Mouse (Mus musculus): ENCODE measurements around the gene Proser3. TPM values are rescaled to one million over a fixed set of nuclear protein-coding genes. Genes with fewer than 3 reads are reported as not detected.

Gene Proser3
- polyA plus RNA-seq, 1 experiment from 2014 or later: 17.5 TPM

DNA sequence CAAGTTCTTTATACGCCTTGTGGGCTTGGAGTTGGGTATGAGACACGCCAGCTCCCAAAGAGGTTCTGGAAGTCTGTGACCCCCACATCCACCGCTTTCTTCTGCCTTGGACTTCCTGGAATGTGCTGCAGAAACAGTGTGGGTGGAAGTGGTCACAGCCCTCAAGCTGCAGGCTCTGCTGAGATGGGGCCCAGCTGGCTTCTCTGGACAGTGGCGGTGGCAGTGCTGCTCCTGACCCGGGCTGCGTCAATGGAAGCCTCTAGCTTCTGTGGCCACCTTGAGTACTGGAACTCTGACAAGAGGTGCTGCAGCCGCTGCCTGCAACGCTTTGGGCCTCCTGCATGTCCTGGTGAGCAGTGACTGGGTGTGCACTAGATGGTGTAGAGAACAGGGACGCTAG lies 13.9 kb upstream of the Proser3 start:
- no peak overlapping the region for H3K4me2 ChIP-seq
- no peak overlapping the region for H3K4me3 ChIP-seq
- peaks cover 63% of the 10 kb centered on the region for H3K36me3 ChIP-seq (ENCODE audit: poor library complexity, severe bottlenecking)
- no peak overlapping the region for H3K27ac ChIP-seq
- no peaks in the 10 kb centered on the region for H3K27me3 ChIP-seq
- peaks cover 17% of the 10 kb centered on the region for H3K4me1 ChIP-seq
- H3K9ac ChIP-seq: no peak overlapping the region
- no peak for ATAC-seq
- no peaks in the 10 kb centered on the region for H3K9me3 ChIP-seq (replicated peaks)
- WGBS: 89% methylated on average over 9 of the region's 9 CpGs

DNA sequence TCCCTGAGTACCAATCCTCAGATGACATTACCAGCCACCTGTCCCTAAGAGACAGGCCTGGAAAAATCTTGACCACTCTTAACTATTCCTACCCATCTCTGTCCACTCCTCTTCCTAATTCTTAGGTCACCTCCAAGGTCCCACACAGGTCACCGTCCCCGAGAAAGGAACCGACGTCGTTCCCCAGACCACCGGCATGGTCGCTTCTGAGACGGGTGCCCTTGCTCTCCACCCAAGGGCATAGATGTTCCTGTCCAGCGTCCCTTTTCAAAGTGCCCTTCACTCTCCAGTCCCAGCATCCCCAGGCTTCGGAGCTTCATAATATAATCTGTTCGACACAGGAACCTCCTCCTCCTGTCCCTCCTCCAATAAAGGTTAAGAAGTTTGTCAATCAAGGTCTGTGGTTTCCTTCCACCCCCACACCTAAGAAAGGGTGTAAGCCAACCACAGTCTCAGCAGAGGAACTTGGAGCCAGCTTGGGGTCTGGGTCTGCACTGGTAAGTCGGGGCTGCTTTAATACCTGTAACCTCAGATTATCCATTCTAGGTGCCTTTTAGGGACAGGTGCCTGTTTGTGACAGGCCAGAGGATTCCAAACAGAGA lies 13.0 kb upstream of the Proser3 start, which contains the start of gene Igflr1:
TSS of gene Igflr1 (plus strand) at position 458 of the 602 bp plus-strand sequence.
- 95% methylated on average over 12 of the region's 12 CpGs for WGBS
- Histone ChIP-seq H3K36me3 (ENCODE audit: poor library complexity, severe bottlenecking) (peaks cover 54% of the 10 kb centered on the region), H3K9me3 (replicated peaks) (no peaks in the 10 kb centered on the region), H3K27ac (no peak within 1 kb of the TSS), H3K9ac (no peak within 1 kb of the TSS), H3K4me3 (no peak within 1 kb of the TSS), H3K4me2 (peak within 1 kb of the TSS; percentile 89), H3K27me3 (no peaks in the 10 kb centered on the region), H3K4me1 (peaks cover 20% of the 10 kb centered on the region)
- ATAC-seq: no peak

DNA sequence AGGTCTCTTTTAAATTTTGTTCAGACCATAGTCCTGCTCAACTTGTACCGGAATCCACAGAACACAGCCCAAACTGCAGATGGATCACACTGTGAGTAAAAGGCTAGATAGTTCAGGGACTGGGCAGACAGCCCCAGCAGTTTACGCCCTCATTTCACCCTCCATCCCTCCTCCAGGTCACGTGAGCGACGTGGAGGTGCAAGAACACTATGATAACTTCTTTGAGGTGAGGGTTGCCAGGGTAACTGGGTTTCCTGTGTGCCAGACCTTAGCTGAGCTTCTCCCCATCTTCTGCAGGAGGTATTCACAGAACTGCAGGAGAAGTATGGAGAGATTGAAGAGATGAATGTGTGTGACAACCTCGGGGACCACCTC lies 11.8 kb upstream of the Proser3 start:
- no peak for ATAC-seq
- Histone ChIP-seq H3K27ac (0 out of 2 replicates have a peak overlapping the region, but pooled peaks have one; percentile 85), H3K4me3 (peak overlapping the region; percentile 75), H3K4me1 (peaks cover 26% of the 10 kb centered on the region), H3K4me2 (peak overlapping the region; percentile 89), H3K9ac (peak overlapping the region; percentile 85), H3K27me3 (no peaks in the 10 kb centered on the region), H3K9me3 (replicated peaks) (no peaks in the 10 kb centered on the region), H3K36me3 (ENCODE audit: poor library complexity, severe bottlenecking) (peaks cover 42% of the 10 kb centered on the region)
- WGBS: 24% methylated on average over 6 of the region's 6 CpGs

DNA sequence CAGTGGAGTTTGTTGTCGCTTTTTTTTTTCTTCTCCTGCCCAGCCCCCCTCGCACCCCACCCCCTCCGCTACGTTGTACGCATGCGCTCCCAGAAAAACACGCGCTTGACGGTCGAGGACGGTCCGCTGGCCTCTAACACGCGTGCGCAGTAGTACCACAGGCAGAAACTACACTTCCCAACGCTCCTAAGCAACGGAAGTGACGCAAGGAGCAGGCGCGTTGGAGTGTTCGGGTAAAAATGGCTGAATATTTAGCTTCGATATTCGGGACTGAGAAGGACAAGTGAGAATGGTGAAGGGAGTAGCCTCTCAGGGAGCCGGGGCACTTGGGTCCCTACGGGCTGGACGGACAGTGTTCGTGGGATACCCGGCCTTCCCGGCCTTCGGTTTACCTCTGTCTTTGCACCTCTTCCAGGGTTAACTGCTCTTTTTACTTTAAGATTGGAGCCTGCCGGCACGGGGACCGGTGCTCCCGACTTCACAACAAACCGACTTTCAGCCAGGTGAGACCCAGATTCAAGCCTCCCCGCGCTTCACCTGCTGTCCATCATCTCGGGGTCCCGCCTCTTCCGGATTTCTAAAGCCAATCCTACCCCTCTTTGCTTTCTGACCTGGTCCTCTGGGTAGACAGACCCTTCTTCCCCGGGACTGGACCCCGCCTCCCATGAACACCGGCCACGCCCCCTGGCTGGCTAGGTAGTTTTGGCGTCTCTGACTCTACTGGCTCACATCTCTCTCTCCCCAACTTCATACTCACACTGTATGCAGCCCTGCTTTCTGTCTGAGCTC lies 11.2 kb upstream of the Proser3 start, which contains the start of the genes U2af1l4, Gm49396 and Psenen:
TSS of gene U2af1l4 (plus strand) at position 185 of the 789 bp plus-strand sequence.
TSS of gene Gm49396 (plus strand) at position 228 of the 789 bp plus-strand sequence.
TSS of gene Psenen (minus strand) at position 511 of the 789 bp plus-strand sequence.
- peak; percentile 87 for ATAC-seq
- peak within 1 kb of the TSS; percentile 89 for H3K4me2 ChIP-seq
- WGBS: under 1% methylated on average over 44 of the region's 45 CpGs

DNA sequence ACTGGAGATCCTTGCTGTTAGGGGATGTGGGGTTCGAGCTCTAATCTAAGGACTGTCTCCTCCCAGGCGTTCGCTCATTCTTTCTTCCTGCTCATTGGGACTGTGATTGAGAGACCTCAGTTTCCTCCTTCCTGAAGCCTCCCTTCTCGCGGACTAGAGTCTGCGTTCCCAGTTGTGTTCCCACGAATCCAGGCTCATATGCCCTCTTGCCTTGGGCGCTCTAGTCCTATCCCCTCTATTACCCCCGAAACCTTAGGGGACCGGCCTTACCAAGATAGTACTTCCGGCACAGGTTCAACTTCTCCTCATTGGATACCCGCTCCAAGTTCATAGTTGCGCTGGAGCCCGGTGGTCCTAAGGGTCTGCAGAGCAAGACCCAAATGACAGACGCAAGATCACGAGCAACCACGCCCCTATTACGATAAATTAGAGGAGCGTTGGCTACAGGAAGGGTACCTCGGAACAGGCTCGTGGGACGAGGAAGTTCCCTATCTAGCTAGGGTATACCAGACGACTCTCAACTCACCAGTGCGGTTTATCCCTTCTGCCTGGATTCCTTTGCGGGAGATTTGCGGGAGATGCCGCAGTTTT lies 10.5 kb upstream of the Proser3 start:
- Histone ChIP-seq H3K36me3 (ENCODE audit: poor library complexity, severe bottlenecking) (peaks cover 34% of the 10 kb centered on the region), H3K4me3 (peak overlapping the region; percentile 75), H3K4me1 (peaks cover 37% of the 10 kb centered on the region), H3K4me2 (peak overlapping the region; percentile 89), H3K9me3 (replicated peaks) (no peaks in the 10 kb centered on the region), H3K27me3 (no peaks in the 10 kb centered on the region), H3K27ac (peak overlapping the region; percentile 63), H3K9ac (peak overlapping the region; percentile 85)
- ATAC-seq: peak; percentile 19; the same call in 1 of the 2 replicates
- WGBS: 2% methylated on average over 27 of the region's 27 CpGs

More for the DNA sequence above, 11.2 kb upstream of the Proser3 start, which contains the start of the genes U2af1l4, Gm49396 and Psenen:
- Histone ChIP-seq H3K27ac (peak within 1 kb of the TSS; percentile 85), H3K36me3 (ENCODE audit: poor library complexity, severe bottlenecking) (peaks cover 36% of the 10 kb centered on the region), H3K4me1 (peaks cover 32% of the 10 kb centered on the region), H3K27me3 (no peaks in the 10 kb centered on the region), H3K9ac (peak within 1 kb of the TSS; percentile 85), H3K9me3 (replicated peaks) (no peaks in the 10 kb centered on the region), H3K4me3 (peak within 1 kb of the TSS; percentile 75)

DNA sequence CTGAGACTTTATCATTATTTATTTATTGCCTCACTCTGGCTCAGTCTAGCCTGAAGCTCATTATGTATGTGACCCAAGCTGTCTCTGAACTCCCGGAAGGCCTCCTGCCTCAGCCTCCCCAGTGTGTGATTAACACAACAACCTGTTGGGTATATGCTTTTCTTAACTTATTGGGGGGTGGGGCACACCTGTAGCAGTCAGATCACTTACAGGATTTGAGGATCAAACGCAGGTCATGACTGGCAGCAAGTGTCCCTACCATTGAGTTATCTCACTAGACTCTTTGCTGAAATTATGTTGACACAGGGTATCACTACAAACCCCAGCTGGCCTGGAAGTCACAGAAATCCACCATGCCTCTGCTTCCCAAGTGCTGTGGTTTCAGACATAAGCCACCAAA lies 8.2 kb upstream of the Proser3 start:
- Histone ChIP-seq H3K27me3 (no peaks in the 10 kb centered on the region), H3K27ac (peak overlapping the region; percentile 31; the same call in 1 of the 2 replicates), H3K9me3 (replicated peaks) (no peaks in the 10 kb centered on the region), H3K4me2 (peak overlapping the region; percentile 97), H3K4me1 (peaks cover 37% of the 10 kb centered on the region), H3K4me3 (no peak overlapping the region), H3K9ac (no peak overlapping the region), H3K36me3 (ENCODE audit: poor library complexity, severe bottlenecking) (peaks cover 34% of the 10 kb centered on the region)
- WGBS: 56% methylated on average over 2 of the region's 2 CpGs
- ATAC-seq: no peak

DNA sequence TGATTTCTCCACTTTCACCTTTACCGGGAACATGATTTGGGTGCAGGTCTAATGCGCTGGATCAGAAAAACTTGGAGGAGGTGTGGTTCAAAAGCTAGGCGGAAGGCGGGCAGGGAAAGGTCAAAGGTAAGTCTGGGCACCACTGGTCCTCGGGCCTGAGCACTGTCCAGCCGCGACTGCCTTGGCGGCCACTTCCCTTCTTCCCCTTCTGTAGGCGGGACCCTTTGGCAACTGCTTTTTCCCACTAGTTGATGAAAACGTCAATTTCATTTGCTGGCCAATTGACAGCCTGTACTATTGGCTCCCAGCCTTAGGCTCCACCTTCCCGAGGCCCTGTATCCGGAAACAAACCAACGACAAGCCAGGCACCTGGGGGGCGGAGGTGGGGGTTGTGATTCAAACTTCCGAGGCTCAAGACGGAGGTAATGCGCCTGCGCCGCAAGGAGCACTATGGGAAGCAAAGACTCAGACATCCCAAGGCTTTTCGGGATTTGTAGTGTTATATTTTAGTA lies 7.4 kb upstream of the Proser3 start, which contains the start of gene Lin37:
TSS of gene Lin37 (minus strand) at position 396 of the 512 bp plus-strand sequence.
- Histone ChIP-seq H3K9ac (peak within 1 kb of the TSS; percentile 83), H3K9me3 (replicated peaks) (no peaks in the 10 kb centered on the region), H3K4me1 (peaks cover 36% of the 10 kb centered on the region), H3K4me3 (peak within 1 kb of the TSS; percentile 70), H3K27ac (peak within 1 kb of the TSS; percentile 31), H3K36me3 (ENCODE audit: poor library complexity, severe bottlenecking) (peaks cover 34% of the 10 kb centered on the region), H3K4me2 (peak within 1 kb of the TSS; percentile 97), H3K27me3 (no peaks in the 10 kb centered on the region)
- WGBS: 1% methylated on average over 20 of the region's 20 CpGs
- ATAC-seq: peak; percentile 88

DNA sequence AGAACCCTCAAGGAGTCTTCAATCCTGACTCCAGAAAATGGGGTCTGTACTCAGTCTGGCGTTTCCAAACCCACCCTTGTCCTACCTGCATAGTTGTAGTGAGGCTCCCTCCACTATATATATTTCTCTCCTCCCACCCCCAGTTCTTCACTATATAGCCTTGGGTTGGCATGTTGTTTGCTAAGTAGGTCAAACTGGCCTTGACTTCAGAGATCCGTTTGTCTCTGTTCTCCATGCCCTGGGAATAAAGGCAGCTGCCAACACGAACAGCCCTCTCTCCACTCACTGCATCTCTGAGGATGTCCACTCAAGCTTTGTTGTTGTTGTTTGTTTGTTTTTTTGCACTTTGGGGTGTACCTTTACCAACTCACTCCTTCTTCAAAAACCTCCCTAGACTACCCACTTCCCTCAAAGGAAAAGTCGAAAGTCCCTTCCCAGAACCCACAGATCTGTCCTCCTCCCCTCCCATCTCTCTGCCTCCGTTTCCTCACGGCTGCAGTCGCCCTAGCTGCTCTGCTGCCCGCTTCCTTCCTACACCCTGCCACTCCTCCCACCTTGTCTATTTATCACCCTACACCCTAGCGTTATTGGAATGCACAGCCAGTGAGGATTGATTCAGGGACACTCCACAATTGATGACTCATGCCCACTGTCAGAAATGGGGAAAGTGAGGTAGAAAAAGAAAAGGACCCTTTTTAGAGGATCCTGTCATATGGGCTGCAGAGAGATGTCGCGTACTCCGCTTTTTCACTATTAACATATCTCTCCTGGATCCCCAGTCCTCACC lies 6.8 kb upstream of the Proser3 start:
- peak overlapping the region; percentile 70 for H3K4me3 ChIP-seq
- 18% methylated on average over 12 of the region's 12 CpGs for WGBS
- H3K9ac ChIP-seq: peak overlapping the region; percentile 83
- H3K4me2 ChIP-seq: peak overlapping the region; percentile 97
- peak overlapping the region; percentile 16; the same call in 1 of the 2 replicates for H3K27ac ChIP-seq
- H3K4me1 ChIP-seq: peaks cover 29% of the 10 kb centered on the region
- H3K9me3 ChIP-seq (replicated peaks): no peaks in the 10 kb centered on the region
- H3K36me3 ChIP-seq (ENCODE audit: poor library complexity, severe bottlenecking): peaks cover 40% of the 10 kb centered on the region
- no peaks in the 10 kb centered on the region for H3K27me3 ChIP-seq
- ATAC-seq: peak; percentile 0; the same call in 1 of the 2 replicates

DNA sequence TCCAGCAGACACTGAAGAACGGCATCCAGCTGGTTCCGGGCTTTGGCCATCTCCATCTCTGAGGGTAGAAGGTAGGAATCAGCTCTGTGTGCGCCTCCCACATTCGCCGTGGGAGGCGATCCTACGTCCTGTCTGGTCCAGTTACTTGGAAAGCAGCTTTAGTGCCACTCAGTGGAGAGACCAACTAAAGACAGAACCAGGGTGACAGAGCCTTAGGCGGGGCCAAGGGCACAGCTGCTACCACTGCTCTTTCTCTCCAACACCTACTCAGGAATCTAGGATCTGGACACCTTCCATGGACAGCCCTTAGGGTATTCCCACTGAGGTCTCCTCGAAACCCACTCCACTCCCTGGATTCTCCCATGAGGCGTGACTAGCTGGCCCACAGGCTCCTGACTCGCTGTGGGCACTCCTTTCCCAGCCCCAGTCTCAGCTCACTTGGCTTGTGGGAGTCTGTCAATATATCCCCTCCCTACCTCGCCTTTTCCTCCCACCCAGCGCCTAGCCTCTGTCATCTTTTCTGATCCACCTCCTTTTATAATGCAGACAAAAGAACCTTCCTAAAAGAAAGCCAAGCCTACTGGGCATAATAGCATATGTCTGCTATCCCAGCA lies 5.9 kb upstream of the Proser3 start:
- H3K9ac ChIP-seq: peak overlapping the region; percentile 83; the same call in 1 of the 2 replicates
- H3K27me3 ChIP-seq: no peaks in the 10 kb centered on the region
- H3K4me1 ChIP-seq: peaks cover 34% of the 10 kb centered on the region
- peak overlapping the region; percentile 97 for H3K4me2 ChIP-seq
- WGBS: 90% methylated on average over 13 of the region's 13 CpGs
- H3K4me3 ChIP-seq: peak overlapping the region; percentile 70
- H3K36me3 ChIP-seq (ENCODE audit: poor library complexity, severe bottlenecking): peaks cover 42% of the 10 kb centered on the region
- no peak overlapping the region for H3K27ac ChIP-seq
- no peaks in the 10 kb centered on the region for H3K9me3 ChIP-seq (replicated peaks)
- ATAC-seq: no peak

DNA sequence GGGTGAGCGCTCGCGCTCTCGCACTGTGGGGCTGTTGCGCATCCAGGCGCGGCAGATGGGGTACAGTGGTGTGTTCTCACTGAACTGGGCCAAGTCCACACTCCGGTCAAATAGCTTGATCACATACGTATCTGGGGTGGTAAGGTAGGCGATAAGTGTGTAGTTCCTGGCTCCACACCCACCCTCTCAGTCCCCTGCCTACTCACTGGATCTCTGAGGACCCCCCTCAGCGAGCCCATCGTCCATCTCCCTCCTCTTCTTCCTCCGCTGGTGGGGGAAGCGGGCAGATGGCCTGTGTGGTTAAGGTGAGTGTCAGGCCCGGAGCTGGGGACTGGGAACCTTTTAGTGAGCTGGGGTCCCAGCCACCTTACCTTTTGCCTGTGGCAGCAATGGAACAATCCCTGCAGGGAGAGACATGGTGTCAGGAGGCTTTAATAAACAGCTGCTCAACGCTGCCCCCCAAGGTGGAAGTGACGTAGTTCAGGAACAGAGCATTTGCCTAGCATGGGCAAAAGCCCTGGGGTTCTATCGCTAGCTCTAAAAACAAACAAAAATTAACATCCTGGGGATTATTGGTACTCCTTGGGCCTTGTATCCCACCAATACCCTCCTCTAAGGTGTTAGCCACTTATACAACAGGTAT lies 4.9 kb upstream of the Proser3 start:
- Histone ChIP-seq H3K4me3 (no peak overlapping the region), H3K27ac (no peak overlapping the region), H3K4me1 (peaks cover 35% of the 10 kb centered on the region), H3K36me3 (ENCODE audit: poor library complexity, severe bottlenecking) (peaks cover 42% of the 10 kb centered on the region), H3K9me3 (replicated peaks) (no peaks in the 10 kb centered on the region), H3K4me2 (no peak overlapping the region), H3K27me3 (no peaks in the 10 kb centered on the region), H3K9ac (no peak overlapping the region)
- ATAC-seq: no peak
- WGBS: 89% methylated on average over 18 of the region's 18 CpGs
